Mouse (Mus musculus) retina, embryonic 14.5 days (tissue): ENCODE data around the gene Morc3.

ENCODE experiments used
- DNase-seq: peaks from one replicate; pipeline ENCODE4 v3.0.0-alpha.2; 2015; ENCODE audit warnings: low spot score

Gene Morc3

DNA sequence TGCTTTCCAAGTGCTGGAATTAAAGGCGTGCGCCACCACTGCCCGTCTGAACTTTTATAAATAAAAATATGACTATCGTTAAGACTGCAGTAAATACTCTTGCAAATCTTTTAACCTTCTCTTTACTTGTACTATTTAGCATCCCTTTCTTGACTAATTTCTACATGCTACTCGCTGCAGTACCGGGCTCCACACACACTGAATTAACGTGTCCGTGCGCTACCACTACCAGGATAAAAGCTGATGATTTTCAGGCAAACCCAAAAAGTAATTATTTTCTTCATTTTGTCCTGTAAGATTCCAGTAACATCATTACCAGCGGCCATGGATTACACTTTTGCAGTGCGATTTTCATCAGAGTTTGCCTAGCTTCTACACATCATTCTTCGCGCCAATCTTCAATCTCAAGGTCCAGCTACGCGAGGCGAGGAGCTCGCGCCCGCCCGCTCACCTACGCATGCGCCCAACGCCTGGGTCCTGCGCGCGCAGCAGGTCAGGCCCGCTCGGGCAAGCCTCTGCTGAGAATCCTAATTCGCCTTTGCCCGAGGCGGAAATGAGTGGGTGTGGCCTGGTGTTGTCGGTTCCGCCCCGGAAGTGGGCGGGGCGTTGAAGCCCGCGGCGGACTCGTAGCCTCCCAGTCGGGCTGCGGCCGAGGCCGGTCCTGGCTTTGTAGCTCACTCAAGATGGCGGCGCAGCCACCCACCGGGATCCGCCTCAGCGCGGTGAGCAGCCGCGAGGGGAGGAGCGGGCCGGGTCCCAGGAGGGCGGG lies at the start of gene Morc3:
Gene Morc3, plus strand, starts transcription at position 495 of the 769 bp plus-strand sequence.
- DNase-seq: peak; percentile 100

DNA sequence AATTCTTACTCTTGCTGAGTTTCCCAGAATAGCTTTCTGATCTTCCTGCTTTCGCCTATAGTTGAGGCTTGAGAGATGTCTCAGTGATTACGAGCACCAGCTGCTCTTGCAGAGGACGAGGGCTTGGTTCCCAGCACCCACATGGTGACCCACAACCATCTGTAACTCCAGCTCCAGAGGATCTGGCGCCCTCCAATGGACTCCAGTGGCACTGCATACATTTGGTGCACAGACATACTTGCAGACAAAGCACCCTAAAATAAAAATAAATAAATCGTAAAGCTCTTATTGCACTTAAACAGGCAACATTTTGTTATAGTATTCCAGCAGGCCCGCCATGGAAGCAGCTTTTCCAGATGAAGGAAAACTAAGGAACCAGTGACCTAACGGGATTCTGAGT lies 47.7 kb upstream of the Morc3 start:
- no peak for DNase-seq

DNA sequence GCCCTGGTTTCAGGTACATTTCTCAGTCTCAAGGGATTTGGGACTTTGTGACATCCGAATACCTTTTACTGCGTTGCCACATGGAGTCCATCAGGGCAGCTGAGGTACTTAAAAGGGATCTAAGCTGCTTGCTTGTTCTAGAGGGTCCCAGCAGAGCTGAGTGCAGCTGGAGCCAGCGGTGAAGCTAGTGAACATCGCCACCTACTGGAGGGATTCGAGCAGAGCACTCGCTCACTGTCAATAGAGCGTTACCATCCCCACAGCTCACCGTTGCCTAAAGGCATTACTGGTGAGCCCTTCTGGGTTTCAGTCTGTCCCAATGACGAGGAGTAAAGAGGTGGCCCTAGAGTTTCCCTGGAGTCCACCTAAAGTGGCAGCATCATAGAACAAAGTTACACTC lies 46.1 kb upstream of the Morc3 start:
- DNase-seq: peak; percentile 94

DNA sequence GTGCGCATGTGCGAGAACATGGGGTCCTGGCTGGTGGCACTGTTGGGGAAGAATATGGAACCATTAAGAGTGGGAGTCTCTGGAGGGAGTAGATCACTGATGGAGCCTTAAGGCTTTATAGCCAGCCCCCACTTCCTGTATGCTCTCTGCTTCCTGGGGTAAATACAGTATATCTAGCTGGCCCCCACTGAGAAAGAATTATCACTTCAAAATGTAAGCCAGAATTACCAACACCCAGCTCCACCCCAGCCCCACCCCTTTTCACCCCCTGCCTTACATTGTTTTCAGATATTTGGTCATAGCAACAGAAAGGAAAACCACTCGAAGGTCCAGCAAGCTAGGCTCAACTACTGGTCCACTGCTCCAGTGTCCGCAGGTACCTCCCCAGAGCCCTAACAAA lies 43.5 kb upstream of the Morc3 start:
- DNase-seq: no peak

DNA sequence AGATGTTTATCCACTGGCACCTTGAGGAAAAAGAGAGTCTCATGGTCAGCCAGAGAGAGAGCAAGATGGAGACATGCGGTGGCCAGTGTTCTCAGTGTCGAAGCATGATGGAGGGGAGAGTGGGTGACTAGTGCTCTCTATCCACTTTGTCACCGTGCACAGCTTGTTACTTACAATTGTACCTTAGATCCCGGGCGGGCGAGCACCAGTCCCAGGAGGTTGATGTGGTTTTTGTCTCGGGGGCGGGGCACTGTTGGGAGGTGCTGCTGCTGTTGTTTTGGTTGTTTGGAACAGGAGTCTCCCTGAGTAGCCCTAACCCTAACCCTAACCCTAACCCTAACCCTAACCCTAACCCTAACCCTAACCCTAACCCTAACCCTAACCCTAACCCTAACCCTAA lies 43.0 kb upstream of the Morc3 start:
- no peak for DNase-seq

DNA sequence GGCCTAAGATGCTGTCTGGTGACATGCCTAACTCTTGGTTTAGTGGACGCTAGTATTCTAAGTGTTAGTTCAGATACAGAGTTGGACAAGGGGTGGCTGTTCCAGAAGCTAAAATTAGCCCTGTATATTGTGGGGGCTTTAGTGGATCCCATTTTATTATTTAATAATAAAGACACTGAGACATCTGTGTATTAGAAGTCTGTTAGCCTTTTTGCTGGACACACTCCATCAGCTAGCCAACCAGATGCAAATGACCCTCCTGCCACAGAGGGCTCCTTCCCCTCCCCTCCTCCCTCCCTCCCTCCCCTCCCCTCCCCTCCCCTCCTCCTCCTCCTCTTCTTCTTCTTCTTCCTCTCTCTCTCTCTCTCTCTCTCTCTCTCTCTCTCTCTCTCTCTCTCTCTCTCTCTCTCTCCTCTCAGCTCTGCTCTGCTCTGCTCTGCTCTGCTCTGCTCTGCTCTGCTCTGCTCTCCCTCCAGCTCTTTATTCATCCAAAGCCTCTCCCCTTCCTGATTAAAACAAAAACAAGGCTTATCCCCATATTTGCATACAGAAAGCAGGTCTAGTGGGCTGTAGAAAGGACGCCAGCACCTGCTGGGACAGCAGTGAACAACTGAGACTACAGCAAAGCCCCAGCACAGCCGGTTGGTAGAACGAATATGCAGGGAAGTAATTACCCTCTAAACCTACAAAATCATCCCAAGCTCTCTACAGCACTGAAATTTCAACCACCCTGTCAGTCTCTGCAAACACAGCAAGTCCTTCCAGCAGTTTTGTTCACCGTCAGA lies 41.8 kb upstream of the Morc3 start:
- DNase-seq: no peak

DNA sequence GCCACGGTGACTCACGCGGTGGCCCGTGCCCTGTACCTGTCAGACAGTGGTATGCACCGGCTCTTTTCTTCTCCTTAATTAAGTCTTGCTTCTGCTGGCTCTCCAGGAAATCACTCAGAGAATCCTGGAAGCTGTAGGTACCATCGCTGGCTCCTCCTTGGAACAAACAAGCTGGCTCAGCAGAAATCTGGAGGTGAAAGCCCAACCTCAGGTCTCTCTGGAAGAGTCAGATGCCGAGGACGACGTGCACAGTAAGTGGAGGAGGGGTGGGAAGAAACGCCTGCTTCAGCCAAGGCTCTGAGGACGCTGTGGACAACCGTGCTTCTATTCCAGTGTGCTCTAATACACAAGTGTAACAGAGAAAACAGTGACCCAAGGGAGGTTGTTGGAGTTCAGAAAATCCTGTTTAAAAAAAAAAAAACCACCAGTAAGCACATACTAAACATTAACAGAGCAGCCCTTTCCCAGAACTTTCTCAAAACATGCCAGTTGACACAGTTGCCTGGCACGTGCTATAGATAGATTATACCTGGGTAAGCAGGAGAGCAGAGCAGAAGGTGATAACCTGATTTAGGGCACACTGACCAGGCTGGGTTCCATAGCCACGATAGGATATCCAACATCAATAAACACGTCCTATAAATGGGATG lies 38.8 kb upstream of the Morc3 start:
- no peak for DNase-seq

DNA sequence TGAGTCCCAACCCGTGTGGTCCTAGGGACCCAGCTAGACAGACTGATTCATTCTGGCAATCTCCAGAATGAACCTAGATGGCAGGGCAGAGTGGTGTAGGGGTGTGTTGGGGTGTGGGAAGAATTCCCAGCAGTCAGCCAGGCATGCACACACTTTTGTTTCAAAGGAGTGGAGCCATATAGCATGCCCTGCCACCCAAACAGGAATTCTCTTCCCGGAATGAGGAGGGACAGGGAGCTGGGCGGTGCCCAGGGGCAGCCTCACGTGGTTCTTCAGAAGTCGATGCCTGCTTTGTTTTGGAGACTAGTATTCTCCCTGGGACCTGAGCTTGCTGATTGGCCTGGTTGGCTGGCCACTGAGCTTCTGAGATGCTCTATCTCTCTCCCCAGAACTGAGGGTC lies 37.1 kb upstream of the Morc3 start:
- DNase-seq: no peak

DNA sequence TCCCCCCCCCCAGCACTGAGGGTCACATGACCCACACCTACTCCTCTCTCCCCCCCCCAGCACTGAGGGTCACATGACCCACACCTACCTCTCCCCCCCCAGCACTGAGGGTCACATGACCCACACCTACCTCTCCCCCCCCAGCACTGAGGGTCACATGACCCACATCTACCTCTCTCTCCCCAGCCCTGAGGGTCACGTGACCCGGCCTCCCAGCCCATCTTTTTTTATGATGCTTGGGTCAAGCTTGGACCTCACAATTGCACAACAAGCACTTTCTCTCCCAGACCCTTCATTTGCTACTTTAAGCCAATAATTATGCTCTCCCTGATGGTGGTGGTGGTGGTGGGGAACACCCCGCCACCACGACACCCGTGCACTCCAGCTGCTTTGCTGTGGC lies 36.5 kb upstream of the Morc3 start:
- no peak for DNase-seq

DNA sequence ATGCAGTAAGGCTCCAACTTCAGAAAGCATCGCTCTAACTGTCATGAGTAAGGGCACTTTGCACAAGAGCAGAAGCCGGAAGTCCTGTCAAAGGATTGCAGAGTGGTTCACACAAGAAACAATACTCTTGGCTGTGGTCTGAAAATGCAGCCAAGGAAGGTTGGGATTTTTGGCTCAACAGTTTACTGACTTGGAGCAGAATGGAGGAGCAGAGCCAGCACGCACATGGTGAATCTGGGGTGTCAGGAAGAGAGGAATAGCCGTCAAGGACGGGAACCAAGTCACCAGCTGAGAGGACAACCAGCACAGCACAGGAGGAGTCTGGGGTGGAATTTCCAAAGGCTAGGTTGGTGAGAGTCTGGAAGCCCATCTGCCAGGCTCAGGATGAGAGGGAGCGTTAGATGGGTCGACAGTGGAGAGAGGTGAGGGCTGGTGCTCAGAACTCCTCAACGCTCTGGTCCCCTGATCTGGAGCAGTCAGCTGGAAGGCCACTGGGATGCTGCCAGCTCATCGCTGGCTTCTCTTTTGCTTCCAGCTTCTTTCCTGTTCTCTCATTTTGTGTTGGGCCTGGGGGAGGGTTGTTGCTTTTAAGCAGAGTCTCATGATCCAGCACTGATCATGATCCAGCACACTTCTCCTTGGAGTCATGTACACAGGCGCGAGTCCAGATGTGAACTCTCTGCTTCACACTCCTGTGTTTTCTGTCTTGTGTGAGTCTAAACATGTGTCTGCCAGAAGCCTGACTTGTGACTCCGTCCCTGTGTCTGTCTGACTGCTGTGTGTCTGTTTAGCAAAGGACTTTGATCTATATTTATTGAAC lies 34.7 kb upstream of the Morc3 start:
- DNase-seq: no peak

DNA sequence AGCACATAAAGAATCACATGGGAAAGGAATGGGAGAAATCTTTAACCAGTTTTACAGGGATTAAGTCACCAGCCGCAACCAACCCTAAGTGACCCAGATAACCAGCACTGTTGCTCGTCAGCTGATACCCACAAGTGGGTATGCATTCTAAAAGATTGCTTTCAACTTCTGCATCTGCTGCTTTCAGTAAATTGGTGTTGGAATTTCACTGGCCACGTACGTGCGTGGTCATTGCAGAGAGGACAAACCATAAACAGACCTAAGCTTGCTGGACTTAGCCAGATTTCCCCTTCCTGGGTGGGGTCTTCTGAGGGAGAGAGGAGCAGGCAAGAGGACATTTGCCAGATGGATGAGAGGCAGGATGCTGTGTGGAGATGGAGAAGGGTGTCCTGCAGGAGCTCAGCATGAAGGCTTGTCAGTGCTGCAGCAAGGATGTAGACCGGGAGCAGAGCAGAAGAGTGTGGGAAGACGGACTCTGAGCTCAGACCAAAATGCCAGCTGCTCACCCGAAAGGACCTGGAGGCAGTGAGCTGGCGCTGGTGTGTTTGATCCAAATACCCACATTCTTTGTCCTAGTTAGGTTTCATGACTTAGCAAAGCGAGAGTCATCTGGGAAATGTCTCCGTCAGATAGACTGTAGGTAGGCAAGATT lies 34.0 kb upstream of the Morc3 start:
- no peak for DNase-seq

DNA sequence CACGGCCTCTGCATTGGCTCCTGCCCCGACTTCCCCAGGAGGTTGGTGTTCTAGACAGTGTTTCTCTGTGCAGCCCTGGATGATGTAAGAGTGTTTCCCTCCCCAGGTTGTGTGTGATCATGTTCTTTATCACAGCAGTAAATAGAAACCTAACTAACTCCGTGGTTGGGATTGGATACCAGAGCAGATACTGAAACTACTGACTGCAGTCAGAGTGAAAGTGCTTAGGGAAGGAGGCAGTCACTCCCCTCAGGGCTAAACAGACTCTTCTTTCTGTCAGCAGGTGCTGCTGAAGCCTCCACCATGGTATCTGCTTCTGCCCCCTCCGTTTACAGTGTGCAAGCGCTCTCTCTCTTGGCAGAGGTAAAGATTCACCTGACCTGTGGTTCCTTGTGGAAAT lies 33.3 kb upstream of the Morc3 start:
- DNase-seq: no peak

DNA sequence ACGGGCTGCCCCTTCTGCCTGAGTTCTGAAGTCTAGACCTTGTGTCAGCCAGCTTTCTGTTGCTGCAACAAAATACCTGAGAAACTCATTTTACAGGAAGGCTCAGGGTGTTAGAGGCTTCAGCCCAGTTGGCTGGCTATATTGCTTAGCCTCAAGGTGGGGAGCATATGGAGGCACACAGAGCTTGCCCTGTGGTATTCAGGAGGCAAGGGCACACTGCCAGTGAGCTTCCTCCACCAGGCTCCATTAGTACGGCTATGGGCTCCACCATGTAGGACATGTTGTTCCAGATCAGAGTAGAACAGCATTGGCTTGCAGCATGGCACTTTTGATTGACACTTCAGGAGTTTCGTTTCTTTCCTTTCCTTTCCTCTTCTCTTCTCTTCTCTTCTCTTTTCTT lies 32.9 kb upstream of the Morc3 start:
- no peak for DNase-seq

DNA sequence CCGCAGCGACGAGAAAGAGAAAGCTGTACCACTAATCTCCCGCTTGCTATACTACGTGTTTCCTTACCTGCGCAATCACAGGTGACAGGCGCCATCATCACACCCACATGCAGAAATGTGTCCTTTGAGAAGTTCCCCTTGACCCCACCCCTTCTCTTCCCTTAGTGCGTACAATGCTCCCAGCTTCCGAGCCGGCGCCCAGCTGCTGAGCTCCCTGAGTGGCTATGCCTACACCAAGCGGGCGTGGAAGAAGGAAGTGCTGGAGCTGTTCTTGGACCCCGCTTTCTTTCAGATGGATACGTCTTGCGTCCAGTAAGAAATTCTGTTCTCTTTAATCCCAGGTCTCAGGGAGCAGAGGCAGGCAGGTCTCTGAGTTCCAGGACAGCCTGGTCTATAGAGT lies 32.0 kb upstream of the Morc3 start:
- no peak for DNase-seq

DNA sequence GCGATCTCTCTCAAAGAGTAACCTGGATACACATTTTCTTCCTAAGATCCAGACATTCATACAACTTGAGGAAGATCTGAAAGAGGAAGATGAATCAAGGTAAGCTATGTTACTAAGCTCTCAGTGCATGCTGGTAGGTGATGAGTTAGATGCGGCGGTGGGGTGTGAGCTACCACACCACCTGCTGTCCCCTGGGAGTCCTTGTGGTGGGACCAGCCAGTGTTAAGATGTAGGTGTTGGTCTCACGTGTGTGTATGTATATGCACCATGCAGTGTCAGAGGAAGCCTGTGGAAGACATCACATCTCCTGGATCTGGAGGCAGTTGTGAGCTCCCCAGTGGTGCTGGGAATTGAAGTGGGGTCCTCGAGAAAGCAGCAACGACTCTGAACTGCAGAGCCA lies 24.8 kb upstream of the Morc3 start:
- DNase-seq: no peak

DNA sequence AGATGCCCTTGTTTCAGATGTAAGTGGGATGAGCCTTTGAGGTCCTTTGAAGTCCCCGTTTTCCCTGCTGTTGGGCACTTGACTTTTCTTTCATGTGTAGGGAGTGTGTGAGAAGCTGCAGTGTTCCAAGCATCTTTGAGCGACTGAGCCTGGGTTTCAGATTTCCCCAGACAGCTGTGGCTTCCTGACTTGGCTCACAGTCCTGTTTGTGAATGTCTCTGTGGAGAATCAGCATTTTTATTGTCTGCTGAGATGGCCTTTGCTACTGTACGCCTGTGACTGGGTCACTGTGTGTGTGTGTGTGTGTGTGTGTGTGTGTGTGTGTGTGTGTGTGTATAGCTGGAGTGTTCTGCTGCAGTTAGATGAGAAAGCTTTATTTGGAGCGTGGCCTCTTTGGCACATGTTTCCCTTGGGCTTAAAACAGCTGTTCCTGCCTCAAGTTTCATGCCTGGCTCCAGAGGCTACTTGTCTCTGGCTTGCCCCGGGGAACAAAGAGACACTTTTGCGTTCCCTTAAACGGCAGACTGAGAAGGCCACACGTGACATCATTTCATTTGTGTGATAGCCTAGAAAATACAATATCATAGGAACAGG lies 23.9 kb upstream of the Morc3 start:
- no peak for DNase-seq

DNA sequence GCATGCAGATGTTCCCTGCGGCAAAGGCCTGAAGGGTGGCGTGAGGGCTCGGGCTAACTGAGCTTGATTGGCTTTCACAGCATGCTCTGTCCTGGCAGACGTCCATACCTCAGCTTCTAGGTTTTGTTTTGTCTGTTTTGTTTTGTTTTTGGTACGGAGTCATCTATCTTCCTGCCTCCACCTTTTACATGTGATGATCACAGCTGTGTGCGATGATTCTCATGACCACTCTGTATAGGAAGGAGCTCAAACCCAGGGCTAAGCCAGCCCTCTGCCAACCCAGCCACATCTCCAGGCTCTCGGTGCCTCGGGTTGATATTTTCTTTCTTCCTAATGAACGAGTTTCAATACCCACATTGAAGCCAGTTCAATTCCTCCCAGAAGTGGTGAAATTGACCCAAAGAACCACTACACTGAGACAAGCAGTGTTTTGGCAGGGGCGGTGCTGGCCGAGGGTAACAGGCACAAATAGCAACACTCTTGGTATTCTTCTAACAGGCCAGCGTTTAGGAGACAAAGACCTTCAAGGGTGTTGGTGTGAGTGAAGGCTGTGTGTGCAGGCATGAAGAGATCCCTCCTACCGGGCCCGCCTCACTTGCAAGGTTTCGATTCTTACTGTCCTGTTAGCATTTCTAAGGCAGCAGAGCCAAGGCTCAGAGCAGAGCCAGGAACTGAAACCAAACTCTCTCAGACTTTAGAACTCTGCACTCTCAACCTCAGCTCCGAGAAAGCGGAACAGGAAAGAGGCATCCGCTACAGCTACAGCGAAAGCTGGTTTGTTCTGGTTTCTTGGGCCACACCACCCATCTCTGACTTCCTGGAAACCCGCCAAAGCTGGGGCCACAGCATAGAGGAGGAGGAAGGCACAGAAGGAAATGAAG lies 15.8 kb upstream of the Morc3 start:
- DNase-seq: no peak

DNA sequence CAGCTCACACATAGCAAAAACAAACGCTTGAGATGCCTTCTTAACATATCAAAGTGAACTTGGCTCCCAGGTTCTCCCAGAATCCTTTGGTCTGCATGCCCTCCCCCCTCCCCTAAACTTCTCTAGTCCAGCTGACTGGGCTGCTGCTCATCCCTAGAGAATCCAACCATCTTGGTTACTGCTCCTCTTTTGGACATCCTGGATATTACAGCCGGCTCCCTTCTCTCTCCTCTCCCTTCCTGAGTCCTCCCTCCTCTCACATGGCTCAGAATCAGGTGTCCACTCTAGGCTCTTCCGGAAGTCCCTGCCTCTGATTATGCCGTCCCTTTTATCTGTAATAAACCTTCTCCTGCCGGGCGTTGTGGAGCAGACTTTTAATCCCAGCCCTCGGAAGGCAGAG lies 15.1 kb upstream of the Morc3 start:
- DNase-seq: peak; percentile 49

DNA sequence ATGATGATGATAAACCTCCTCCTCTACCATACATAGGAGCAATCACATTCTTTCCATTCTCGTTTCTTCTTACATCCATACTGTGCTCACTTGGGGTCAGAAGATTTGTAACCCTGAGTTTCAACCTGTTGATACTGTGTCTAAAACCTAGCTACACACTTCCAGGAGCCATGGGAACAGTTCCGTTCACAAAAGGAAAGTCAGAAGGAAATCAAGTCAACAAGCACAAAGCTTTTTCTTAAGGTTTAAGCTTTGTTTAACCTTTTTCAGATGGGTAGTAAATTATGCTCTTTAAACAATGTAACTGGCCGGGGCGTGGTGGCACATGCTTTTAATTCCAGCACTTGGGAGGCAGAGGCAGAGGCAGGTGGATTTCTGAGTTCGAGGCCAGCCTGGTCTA lies 14.6 kb upstream of the Morc3 start:
- DNase-seq: no peak

DNA sequence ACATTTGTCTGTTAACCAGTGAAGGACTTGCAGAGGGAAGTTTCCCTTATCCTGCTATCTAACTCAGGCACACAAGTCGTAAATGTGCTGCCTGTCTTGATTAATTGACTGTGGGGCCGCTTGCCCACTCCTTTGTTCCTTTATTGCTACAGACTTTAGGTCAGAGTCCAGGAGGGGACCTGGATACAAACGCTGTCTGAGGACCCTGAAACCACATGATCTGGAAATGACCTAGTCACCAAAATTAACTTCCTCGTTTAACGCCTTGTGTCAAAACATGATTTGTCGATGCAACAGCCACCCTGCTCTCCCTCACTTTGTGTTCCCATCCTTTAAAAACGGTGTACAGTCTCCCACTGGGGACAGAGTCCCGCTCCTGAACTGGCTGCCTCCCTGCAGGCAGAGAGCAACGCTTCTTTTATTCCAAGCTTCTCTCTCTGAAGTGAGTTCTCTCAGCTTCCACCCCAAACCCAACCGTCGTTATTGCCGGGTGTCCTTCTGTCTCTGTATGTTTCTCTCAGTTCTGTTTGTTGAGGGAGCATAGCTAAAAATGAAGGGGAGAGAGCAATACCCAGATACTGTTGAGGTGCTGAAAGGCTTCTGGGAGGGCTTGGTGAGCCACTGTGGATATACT lies 13.1 kb upstream of the Morc3 start:
- peak; percentile 8 for DNase-seq
